Mouse (Mus musculus) lung, postnatal 0 days (tissue): ENCODE measurements at regions not wholly inside any gene's neighbourhood (a gene's known extent, or its start where the extent isn't known, plus 50 kb on each side); places are given as distances from the start of the nearest gene placed in this dataset.
A peak's percentile ranks its signal among the peaks of the same experiment; 100 is the strongest.

ENCODE experiments used
- ATAC-seq: fragments of 200-750 bp; cut with Nextera tagmentation; 2 replicates; pipeline ENCODE4 v1.8.0; 2017; ENCODE audit warnings: moderate library complexity
- DNase-seq: peaks from one replicate; pipeline ENCODE4 v3.0.0-alpha.2; 2016; ENCODE audit warnings: low spot score
- H3K27ac ChIP-seq: fragments of 300-500 bp; sonication (generic); 2 replicates; pipeline ENCODE4 v1.5.1; 2014; ENCODE audit warnings: antibody characterized with exemption, mild to moderate bottlenecking, low read length, mixed read lengths
- H3K27me3 ChIP-seq: fragments of 300-500 bp; sonication (generic); replicated peaks from 2 replicates; pipeline ENCODE4 v1.6.1; 2014; ENCODE audit warnings: low read length, mixed read lengths; ENCODE audit not compliant: insufficient read depth
- H3K36me3 ChIP-seq: fragments of 300-500 bp; sonication (generic); 2 replicates; pipeline ENCODE4 v1.6.1; 2014; ENCODE audit warnings: low read length, mixed read lengths; ENCODE audit not compliant: insufficient read depth
- H3K4me1 ChIP-seq: fragments of 300-500 bp; sonication (generic); 2 replicates; pipeline ENCODE4 v1.6.1; 2014; ENCODE audit warnings: antibody characterized with exemption, low read depth, low read length, mixed read lengths; ENCODE audit not compliant: insufficient read depth
- H3K4me2 ChIP-seq: fragments of 300-500 bp; sonication (generic); replicated peaks from 2 replicates; pipeline ENCODE4 v1.6.1; 2014; ENCODE audit warnings: low read depth, mild to moderate bottlenecking, low read length, moderate library complexity, mixed read lengths
- H3K4me3 ChIP-seq: fragments of 300-500 bp; sonication (generic); 2 replicates; pipeline ENCODE4 v1.5.1; 2014; ENCODE audit warnings: low read depth, low read length
- H3K9ac ChIP-seq: fragments of 300-500 bp; sonication (generic); replicated peaks from 2 replicates; pipeline ENCODE4 v1.6.1; 2014; ENCODE audit warnings: low read depth, mild to moderate bottlenecking
- H3K9me3 ChIP-seq: fragments of 300-500 bp; sonication (generic); 2 replicates; pipeline ENCODE4 v1.6.1; 2016; ENCODE audit warnings: low read length, mixed read lengths
- CTCF ChIP-seq: IDR thresholded peaks from 2 replicates; pipeline ENCODE4 v1.5.1; 2016; ENCODE audit warnings: antibody characterized with exemption, mild to moderate bottlenecking
- EP300 ChIP-seq: IDR thresholded peaks from 2 replicates; pipeline ENCODE4 v1.6.1; 2016; ENCODE audit warnings: antibody characterized with exemption, mild to moderate bottlenecking, control low read depth
- WGBS: fragments of 180-500 bp; shearing (Covaris S2); extraction: QIAGEN DNeasy Blood & Tissue Kit; methylation state at CpG from one replicate; pipeline ENCODE4 v1.1.7; 2014; 5-methylcytosine and 5-hydroxymethylcytosine counted together

- DNase-seq (no peak), ATAC-seq (no peak)
- Histone ChIP-seq H3K27me3 (no peaks in the 10 kb centered on the region), H3K9ac (no peak overlapping the region), H3K4me2 (no peak overlapping the region), H3K36me3 (no peaks in the 10 kb centered on the region), H3K4me1 (no peaks in the 10 kb centered on the region), H3K27ac (no peak overlapping the region), H3K9me3 (no peaks in the 10 kb centered on the region), H3K4me3 (no peak overlapping the region)
- WGBS = 75% methylated on average over 4 of the region's 4 CpGs
- TF ChIP-seq CTCF (no peak), EP300 (no peak)
Measured at GRCm38 (mm10) chrX:92791023-92791346, 191.6 kb upstream of the Mageb18 start.

- Histone ChIP-seq H3K9ac (no peak overlapping the region), H3K4me2 (no peak overlapping the region), H3K36me3 (no peaks in the 10 kb centered on the region), H3K4me1 (no peaks in the 10 kb centered on the region), H3K4me3 (no peak overlapping the region), H3K9me3 (no peaks in the 10 kb centered on the region), H3K27me3 (no peaks in the 10 kb centered on the region), H3K27ac (no peak overlapping the region)
- 78% methylated on average over 5 of the region's 5 CpGs for WGBS
- ATAC-seq (no peak), DNase-seq (no peak)
- TF ChIP-seq EP300 (no peak), CTCF (no peak)
Measured at GRCm38 (mm10) chrX:92790323-92791022, 191.1 kb upstream of the Mageb18 start.

- Histone ChIP-seq H3K4me3 (no peak overlapping the region), H3K9ac (no peak overlapping the region), H3K27me3 (no peaks in the 10 kb centered on the region), H3K36me3 (no peaks in the 10 kb centered on the region), H3K9me3 (no peaks in the 10 kb centered on the region), H3K4me2 (no peak overlapping the region), H3K4me1 (no peaks in the 10 kb centered on the region), H3K27ac (no peak overlapping the region)
- WGBS = 54% methylated on average over 2 of the region's 2 CpGs
- no peak for ATAC-seq
- DNase-seq = no peak
- TF ChIP-seq CTCF = no peak
Measured at GRCm38 (mm10) chrX:92786814-92787213, 187.4 kb upstream of the Mageb18 start.

DNA sequence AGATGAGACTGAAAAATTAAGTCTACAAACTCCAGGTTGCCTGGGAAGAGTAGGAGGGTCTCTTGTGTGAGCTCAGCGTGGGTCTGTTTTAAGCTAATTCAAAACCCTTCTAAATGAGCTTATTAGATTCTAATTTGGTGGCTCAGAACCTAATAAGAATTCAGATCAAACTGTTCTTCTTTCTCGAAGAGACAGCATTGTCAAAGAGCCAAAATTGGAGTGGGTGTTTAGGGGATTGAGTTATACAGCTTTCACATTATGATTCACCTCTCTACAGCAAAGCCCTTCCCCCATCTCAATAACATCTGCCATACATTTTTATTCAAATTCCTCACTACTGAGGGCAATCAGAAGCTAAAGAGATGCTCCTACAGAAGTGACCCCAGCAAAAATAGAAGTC is 140.7 kb upstream of the Mageb18 start:
- H3K4me3 ChIP-seq = no peak overlapping the region
- no peaks in the 10 kb centered on the region for H3K36me3 ChIP-seq
- H3K9me3 ChIP-seq = no peaks in the 10 kb centered on the region
- no peak overlapping the region for H3K9ac ChIP-seq
- TF ChIP-seq EP300 (no peak), CTCF (no peak)
- ATAC-seq (no peak), DNase-seq (no peak)
- H3K4me1 ChIP-seq = no peaks in the 10 kb centered on the region
- H3K27me3 ChIP-seq = no peaks in the 10 kb centered on the region
- 37% methylated on average over 2 of the region's 2 CpGs for WGBS
- H3K27ac ChIP-seq = no peak overlapping the region
- H3K4me2 ChIP-seq = no peak overlapping the region

DNA sequence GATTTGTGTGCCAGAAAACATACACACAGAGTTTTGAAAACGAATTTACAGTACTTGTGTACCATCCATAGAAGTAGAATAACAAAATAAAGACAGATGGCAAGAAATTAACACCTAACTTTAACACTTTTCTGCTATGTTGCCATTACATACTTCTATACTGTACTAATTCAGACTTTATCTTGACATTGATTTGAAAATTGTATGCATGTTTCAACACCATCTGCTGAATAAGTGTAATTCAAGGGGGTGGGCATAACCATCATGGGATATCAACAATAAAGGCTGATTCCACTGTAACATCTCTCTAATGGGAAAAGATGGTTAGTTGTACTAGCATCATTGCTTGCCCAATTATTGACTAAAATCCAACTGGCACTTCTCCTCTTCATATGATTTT is 110.9 kb upstream of the Mageb18 start:
- no peak for TF ChIP-seq EP300
- no peak for TF ChIP-seq CTCF
- H3K4me3 ChIP-seq = no peak overlapping the region

GRCm38 (mm10) chrX:92679761-92680160 is 80.4 kb upstream of the Mageb18 start:
- H3K4me1 ChIP-seq = no peaks in the 10 kb centered on the region
- H3K9me3 ChIP-seq = no peaks in the 10 kb centered on the region
- H3K4me3 ChIP-seq = no peak overlapping the region
- no peak overlapping the region for H3K27ac ChIP-seq
- WGBS = 55% methylated on average over 7 of the region's 7 CpGs
- H3K27me3 ChIP-seq = no peaks in the 10 kb centered on the region
- DNase-seq (no peak), ATAC-seq (no peak)
- TF ChIP-seq EP300 = no peak
- H3K36me3 ChIP-seq = no peaks in the 10 kb centered on the region
- H3K4me2 ChIP-seq = no peak overlapping the region
- H3K9ac ChIP-seq = no peak overlapping the region

More for the DNA sequence above, 110.9 kb upstream of the Mageb18 start:
- no peak overlapping the region for H3K9ac ChIP-seq
- no peak overlapping the region for H3K4me2 ChIP-seq
- H3K9me3 ChIP-seq = no peaks in the 10 kb centered on the region
- no peak overlapping the region for H3K27ac ChIP-seq
- WGBS = 7% methylated on average over 1 of the region's 1 CpGs
- H3K36me3 ChIP-seq = no peaks in the 10 kb centered on the region
- no peaks in the 10 kb centered on the region for H3K27me3 ChIP-seq
- DNase-seq = no peak
- ATAC-seq = no peak
- H3K4me1 ChIP-seq = no peaks in the 10 kb centered on the region

- Histone ChIP-seq H3K9ac (no peak overlapping the region), H3K4me1 (no peaks in the 10 kb centered on the region), H3K27ac (no peak overlapping the region), H3K36me3 (no peaks in the 10 kb centered on the region), H3K4me3 (no peak overlapping the region), H3K9me3 (no peaks in the 10 kb centered on the region), H3K4me2 (no peak overlapping the region), H3K27me3 (no peaks in the 10 kb centered on the region)
- DNase-seq (no peak), ATAC-seq (no peak)
- TF ChIP-seq EP300 (no peak), CTCF (peak; percentile 30)
- WGBS = 56% methylated on average over 2 of the region's 2 CpGs
Measured at GRCm38 (mm10) chrX:92661168-92661567, 61.8 kb upstream of the Mageb18 start.
